Mouse (Mus musculus) hindbrain, embryonic 14.5 days (tissue): ENCODE data around the gene Pdzrn3. TPM values are rescaled to one million over a fixed set of nuclear protein-coding genes. Genes with fewer than 3 reads are reported as not detected.

Experiments used
- ATAC-seq: fragments of 200-750 bp; cut with Nextera tagmentation; 2 replicates; pipeline ENCODE4 v1.8.0; 2017; ENCODE audit warnings: moderate number of reproducible peaks, mild to moderate bottlenecking, moderate TSS enrichment, moderate library complexity; ENCODE audit not compliant: low FRiP score
- DNase-seq: peaks from one replicate; pipeline ENCODE4 v3.0.0-alpha.2; 2015; ENCODE audit warnings: low spot score
- H3K27ac ChIP-seq: fragments of 300-500 bp; sonication (generic); 2 replicates; pipeline ENCODE4 v1.5.1; 2014; ENCODE audit warnings: mild to moderate bottlenecking, moderate library complexity
- H3K27me3 ChIP-seq: fragments of 300-500 bp; sonication (generic); 2 replicates; pipeline ENCODE4 v1.6.1; 2014; ENCODE audit warnings: mild to moderate bottlenecking, low read length, mixed read lengths; ENCODE audit not compliant: control insufficient read depth, insufficient read depth
- H3K36me3 ChIP-seq: fragments of 300-500 bp; sonication (generic); replicated peaks from 2 replicates; pipeline ENCODE4 v1.6.1; 2014; ENCODE audit not compliant: control insufficient read depth, insufficient read depth
- H3K4me1 ChIP-seq: fragments of 300-500 bp; sonication (generic); replicated peaks from 2 replicates; pipeline ENCODE4 v1.6.1; 2014; ENCODE audit warnings: antibody characterized with exemption, low read length, mixed read lengths; ENCODE audit not compliant: control insufficient read depth, insufficient read depth
- H3K4me2 ChIP-seq: fragments of 300-500 bp; sonication (generic); replicated peaks from 2 replicates; pipeline ENCODE4 v1.6.1; 2014; ENCODE audit warnings: mild to moderate bottlenecking, moderate library complexity
- H3K4me3 ChIP-seq: fragments of 300-500 bp; sonication (generic); replicated peaks from 2 replicates; pipeline ENCODE4 v1.5.1; 2014; ENCODE audit warnings: mild to moderate bottlenecking, low read length
- H3K9ac ChIP-seq: fragments of 300-500 bp; sonication (generic); 2 replicates; pipeline ENCODE4 v1.6.1; 2014
- H3K9me3 ChIP-seq: fragments of 300-500 bp; sonication (generic); 2 replicates; pipeline ENCODE4 v1.6.1; 2016; ENCODE audit warnings: low read length; ENCODE audit not compliant: control insufficient read depth
- WGBS: fragments of 180-500 bp; shearing (Covaris S2); extraction: QIAGEN DNeasy Blood & Tissue Kit; methylation state at CpG from one replicate; pipeline ENCODE4 v1.1.7; 2014; 5-methylcytosine and 5-hydroxymethylcytosine counted together
- polyA plus RNA-seq: library from polyadenylated mRNA; unstranded; fragments of >200 nt; fragmentation: Nextera tagmentation; extraction: Ambion mirVana; gene quantifications from 2 replicates; pipeline ENCODE4 v1.2.1, GENCODE M21; 2014

Gene Pdzrn3
- polyA plus RNA-seq, 1 experiment from 2014 or later, result 23.2 TPM

GRCm38 (mm10) chr6:101392801-101393117 lies 15.1 kb upstream of the Pdzrn3 start:
- ATAC-seq (no peak), DNase-seq (no peak)
- no peak overlapping the region for H3K4me3 ChIP-seq
- 87% methylated on average over 2 of the region's 2 CpGs for WGBS
- H3K4me2 ChIP-seq, result no peak overlapping the region
- H3K4me1 ChIP-seq, result no peaks in the 10 kb centered on the region
- H3K27ac ChIP-seq, result no peak overlapping the region
- H3K27me3 ChIP-seq, result no peaks in the 10 kb centered on the region
- H3K9ac ChIP-seq, result no peak overlapping the region
- H3K36me3 ChIP-seq, result no peaks in the 10 kb centered on the region
- H3K9me3 ChIP-seq, result peaks cover 5% of the 10 kb centered on the region; the same call in 1 of the 2 replicates

- Histone ChIP-seq H3K27me3 (no peaks in the 10 kb centered on the region), H3K4me1 (no peaks in the 10 kb centered on the region), H3K27ac (no peak overlapping the region), H3K4me2 (no peak overlapping the region), H3K9me3 (peaks cover 5% of the 10 kb centered on the region; the same call in 1 of the 2 replicates), H3K36me3 (no peaks in the 10 kb centered on the region), H3K9ac (no peak overlapping the region), H3K4me3 (no peak overlapping the region)
- 82% methylated on average over 8 of the region's 8 CpGs for WGBS
- ATAC-seq (no peak), DNase-seq (no peak)
Measured at GRCm38 (mm10) chr6:101392107-101392800, 14.6 kb upstream of the Pdzrn3 start.

- H3K4me3 ChIP-seq, result no peak overlapping the region
- H3K27me3 ChIP-seq, result no peaks in the 10 kb centered on the region
- no peaks in the 10 kb centered on the region for H3K36me3 ChIP-seq
- no peak overlapping the region for H3K4me2 ChIP-seq
- H3K4me1 ChIP-seq, result no peaks in the 10 kb centered on the region
- DNase-seq, result no peak
- peaks cover 5% of the 10 kb centered on the region; the same call in 1 of the 2 replicates for H3K9me3 ChIP-seq
- 63% methylated on average over 7 of the region's 7 CpGs for WGBS
- no peak overlapping the region for H3K9ac ChIP-seq
- H3K27ac ChIP-seq, result no peak overlapping the region
- peak; percentile 80 for ATAC-seq
Measured at GRCm38 (mm10) chr6:101385490-101385889, 7.8 kb upstream of the Pdzrn3 start.

- H3K9ac ChIP-seq, result no peak overlapping the region
- no peak for DNase-seq
- no peak overlapping the region for H3K4me3 ChIP-seq
- H3K4me2 ChIP-seq, result no peak overlapping the region
- 69% methylated on average over 7 of the region's 7 CpGs for WGBS
- ATAC-seq, result no peak
- peaks cover 2% of the 10 kb centered on the region; the same call in 1 of the 2 replicates for H3K27me3 ChIP-seq
- H3K27ac ChIP-seq, result peak overlapping the region; percentile 1; the same call in 1 of the 2 replicates
- peaks cover 5% of the 10 kb centered on the region; the same call in 1 of the 2 replicates for H3K9me3 ChIP-seq
- H3K36me3 ChIP-seq, result no peaks in the 10 kb centered on the region
- H3K4me1 ChIP-seq, result no peaks in the 10 kb centered on the region
Measured at GRCm38 (mm10) chr6:101384958-101385357, 7.3 kb upstream of the Pdzrn3 start.

GRCm38 (mm10) chr6:101384476-101384875 lies 6.8 kb upstream of the Pdzrn3 start:
- Histone ChIP-seq H3K9me3 (peaks cover 4% of the 10 kb centered on the region; the same call in 1 of the 2 replicates), H3K4me1 (no peaks in the 10 kb centered on the region), H3K36me3 (no peaks in the 10 kb centered on the region), H3K27me3 (peaks cover 6% of the 10 kb centered on the region; the same call in 1 of the 2 replicates), H3K27ac (peak overlapping the region; percentile 1; the same call in 1 of the 2 replicates), H3K4me2 (no peak overlapping the region), H3K9ac (no peak overlapping the region), H3K4me3 (no peak overlapping the region)
- ATAC-seq (no peak), DNase-seq (no peak)
- 68% methylated on average over 6 of the region's 6 CpGs for WGBS

GRCm38 (mm10) chr6:101382891-101383290 lies 5.2 kb upstream of the Pdzrn3 start:
- H3K4me3 ChIP-seq, result no peak overlapping the region
- peaks cover 12% of the 10 kb centered on the region; the same call in 1 of the 2 replicates for H3K27me3 ChIP-seq
- H3K36me3 ChIP-seq, result no peaks in the 10 kb centered on the region
- ATAC-seq (no peak), DNase-seq (no peak)
- H3K27ac ChIP-seq, result no peak overlapping the region
- no peak overlapping the region for H3K4me2 ChIP-seq
- H3K9me3 ChIP-seq, result no peaks in the 10 kb centered on the region
- no peaks in the 10 kb centered on the region for H3K4me1 ChIP-seq
- WGBS, result 84% methylated on average over 4 of the region's 4 CpGs
- no peak overlapping the region for H3K9ac ChIP-seq

- 56% methylated on average over 3 of the region's 3 CpGs for WGBS
Measured at GRCm38 (mm10) chr6:101379546-101379945, 1.8 kb upstream of the Pdzrn3 start.

GRCm38 (mm10) chr6:101377935-101378609 lies 375 bp upstream of the Pdzrn3 start:
- Histone ChIP-seq H3K9me3 (no peaks in the 10 kb centered on the region), H3K4me1 (peaks cover 8% of the 10 kb centered on the region; the same call in 1 of the 2 replicates), H3K27ac (0 out of 2 replicates have a peak overlapping the region, but pooled peaks have one; percentile 62), H3K27me3 (peaks cover 22% of the 10 kb centered on the region), H3K36me3 (no peaks in the 10 kb centered on the region), H3K9ac (peak overlapping the region; percentile 61), H3K4me2 (peak overlapping the region; percentile 100), H3K4me3 (peak overlapping the region; percentile 53)
- DNase-seq (peak; percentile 72), ATAC-seq (peak; percentile 88)
- WGBS, result 1% methylated on average over 25 of the region's 29 CpGs

More at GRCm38 (mm10) chr6:101379546-101379945, 1.8 kb upstream of the Pdzrn3 start:
- H3K27ac ChIP-seq, result no peak overlapping the region
- peaks cover 5% of the 10 kb centered on the region; the same call in 1 of the 2 replicates for H3K4me1 ChIP-seq
- H3K4me2 ChIP-seq, result no peak overlapping the region
- peaks cover 22% of the 10 kb centered on the region for H3K27me3 ChIP-seq
- H3K9me3 ChIP-seq, result no peaks in the 10 kb centered on the region
- H3K9ac ChIP-seq, result no peak overlapping the region
- no peaks in the 10 kb centered on the region for H3K36me3 ChIP-seq
- ATAC-seq, result no peak
- DNase-seq, result no peak
- H3K4me3 ChIP-seq, result no peak overlapping the region

- peak overlapping the region; percentile 61 for H3K9ac ChIP-seq
- H3K27me3 ChIP-seq, result peaks cover 22% of the 10 kb centered on the region
- H3K4me2 ChIP-seq, result peak overlapping the region; percentile 100
- H3K4me3 ChIP-seq, result peak overlapping the region; percentile 53
- H3K4me1 ChIP-seq, result peaks cover 8% of the 10 kb centered on the region; the same call in 1 of the 2 replicates
- no peaks in the 10 kb centered on the region for H3K36me3 ChIP-seq
- no peaks in the 10 kb centered on the region for H3K9me3 ChIP-seq
- WGBS, result 2% methylated on average over 10 of the region's 10 CpGs
- ATAC-seq (no peak), DNase-seq (no peak)
- peak overlapping the region; percentile 62; the same call in 1 of the 2 replicates for H3K27ac ChIP-seq
Measured at GRCm38 (mm10) chr6:101376511-101377166, 1.1 kb downstream of the Pdzrn3 start.
